Mouse (Mus musculus): ENCODE results near the gene Top2a.

- TF ChIP-seq GATA1 (IDR thresholded peaks at IDR 0.05; ENCODE audit: low read length), result no peak
- TF ChIP-seq TAL1 (IDR thresholded peaks at IDR 0.05; ENCODE audit: low read length), result no peak
These were observed 15.8 kb upstream of the Top2a start for GRCm38 (mm10) chr11:99039782-99040181.
